Mouse (Mus musculus) liver, adult 2 months (tissue): ENCODE data around the gene Dgkd.

ENCODE experiments used
- CTCF ChIP-seq: fragments of 200-500 bp; IDR thresholded peaks from 2 replicates; pipeline ENCODE4 v1.5.1; 2011; ENCODE audit warnings: low read depth, low read length, control low read depth
- POLR2A ChIP-seq: fragments of 200-500 bp; IDR thresholded peaks from 2 replicates; pipeline ENCODE4 v1.6.1; 2011; ENCODE audit warnings: low read length, control low read depth; ENCODE audit not compliant: insufficient read depth; ENCODE audit errors: extremely low read depth

DNA sequence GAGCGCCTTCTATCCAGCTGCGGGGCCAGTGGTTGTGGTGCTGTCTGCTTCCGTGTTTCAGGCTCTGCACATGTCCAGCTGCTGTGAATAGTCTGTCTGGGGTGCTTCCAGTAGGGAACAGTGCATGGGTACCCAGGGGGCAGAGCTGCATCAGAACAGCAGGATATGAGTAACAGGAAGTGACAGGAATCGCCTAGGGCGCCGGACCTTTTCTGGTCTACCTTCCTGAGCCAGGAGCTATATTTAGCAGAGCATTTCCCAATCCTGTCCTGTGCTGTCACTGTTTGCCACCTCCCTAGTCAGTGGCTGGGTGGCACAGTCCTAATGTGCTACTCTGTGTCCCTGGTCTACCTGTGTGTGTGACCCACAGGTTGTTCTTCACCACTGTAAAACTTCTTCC lies 47.9 kb downstream of the Dgkd start:
- TF ChIP-seq CTCF: no peak
- TF ChIP-seq POLR2A: no peak
